Mouse (Mus musculus) gastrocnemius, postnatal 4 days (tissue): Measurements from ENCODE around the gene Hs3st2. TPM values are rescaled to one million over a fixed set of nuclear protein-coding genes. Genes with fewer than 3 reads are reported as not detected.
"Not testable (repeated sequence)": the region's sequence is repeated elsewhere in the genome, so short reads cannot be mapped to it uniquely, and the experiment has no call there.

Experiments used
- DNase-seq, 2 experiments: peaks; one replicate each; pipeline ENCODE4 v3.0.0; 2021 to 2022; ENCODE audit warnings: low spot score in 2 of 2, mixed read lengths in 2 of 2
- long read RNA-seq, 2 experiments: library from polyadenylated mRNA; stranded (forward); transcript quantifications; one replicate each; pipeline ENCODE4 v2.0.0; 2021
- total RNA-seq, 2 experiments: library from RNA; stranded (reverse); gene quantifications; 2 replicates each; pipeline ENCODE4 v1.2.3; 2021

Hs3st2 gene
- under 1 TPM in 1 of 2 experiments, not detected in 1; 0.10 TPM for total RNA-seq
- long read RNA-seq, experiment 1 = 0 reads
- long read RNA-seq, experiment 2 = 0 reads

DNA sequence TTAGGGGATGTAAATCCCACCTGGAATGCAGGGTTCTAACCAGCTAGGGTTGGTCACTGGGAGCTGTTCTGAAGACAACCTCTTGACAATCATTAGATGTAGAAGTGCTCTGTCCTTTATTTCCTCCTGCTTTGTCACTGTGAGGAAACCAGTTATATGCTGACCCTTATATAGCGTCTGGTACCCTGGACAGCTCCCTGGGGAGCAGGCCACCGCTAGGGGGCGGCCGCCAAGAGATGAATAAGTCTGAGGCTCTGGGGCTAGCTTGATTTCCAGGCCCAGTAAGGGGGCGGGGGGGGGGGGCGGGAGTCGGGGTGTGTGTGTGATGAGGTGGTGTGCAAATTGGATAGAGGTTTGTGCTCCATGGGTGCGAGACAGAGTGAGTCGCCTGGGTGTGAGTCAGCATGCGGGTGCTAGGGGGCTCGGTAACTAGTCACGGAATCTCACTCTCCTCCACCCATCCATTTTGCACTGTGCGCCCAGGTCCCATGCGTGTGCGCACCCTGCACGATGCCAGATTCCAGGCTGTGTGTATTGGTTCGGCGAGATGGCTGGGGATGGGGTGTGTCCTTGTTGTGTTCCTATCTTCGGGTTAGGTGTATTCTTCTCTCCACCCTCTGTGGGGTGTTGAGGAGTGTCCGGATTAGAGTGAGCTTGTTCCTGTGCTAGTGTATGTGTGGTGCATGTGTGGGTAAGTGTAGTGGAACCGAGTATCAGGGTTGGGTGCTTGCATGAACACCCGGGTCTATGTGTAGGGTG lies at the start of gene Hs3st2:
Hs3st2 (plus strand) TSS at position 635 of the 759 bp plus-strand sequence.
- DNase-seq = peak in 1 of 2 experiments; percentile 26

- no peak for DNase-seq
Measured at GRCm38 (mm10) chr7:121348284-121348963, 43.2 kb upstream of the Hs3st2 start.

DNA sequence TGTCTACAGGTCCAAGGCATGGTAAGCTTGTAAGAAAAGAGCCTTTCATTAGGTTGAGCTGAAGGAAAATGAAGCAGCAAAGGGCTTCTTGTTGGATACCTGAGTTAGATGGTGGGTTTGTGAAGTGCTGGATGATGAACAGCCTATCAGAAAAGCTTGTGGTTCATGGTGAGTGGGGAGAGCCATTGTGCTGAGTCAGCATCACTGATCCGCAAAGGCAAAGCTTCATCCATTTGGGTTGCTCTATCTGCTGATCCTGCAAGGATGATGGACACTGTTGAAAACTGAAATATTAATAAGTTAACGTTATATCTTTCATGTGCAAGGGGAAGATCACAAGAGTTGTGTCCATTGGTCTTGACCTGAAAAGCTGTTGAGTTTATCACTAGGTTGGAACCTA lies 40.0 kb upstream of the Hs3st2 start:
- no peak for DNase-seq

DNA sequence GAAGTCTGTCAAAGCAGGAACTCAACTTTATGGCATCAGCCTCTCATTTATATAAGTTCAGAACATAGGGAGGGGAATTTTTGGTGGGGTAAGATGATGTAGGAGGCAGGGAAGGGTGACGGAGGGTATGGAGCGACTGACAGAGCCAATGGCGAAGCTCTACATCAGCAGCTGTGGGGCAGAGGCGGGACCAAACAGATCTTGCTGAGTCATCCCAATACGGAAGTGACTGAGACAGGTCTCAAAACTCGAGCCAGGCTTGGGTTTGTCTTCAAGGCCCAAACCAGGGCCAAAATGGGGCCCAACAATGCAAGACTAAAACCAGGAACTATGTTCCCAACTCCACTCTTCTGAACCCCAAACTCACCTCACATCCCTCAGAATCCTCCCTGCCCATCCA lies 30.2 kb upstream of the Hs3st2 start:
- not testable (repeated sequence) for DNase-seq

- no peak for DNase-seq
Measured at GRCm38 (mm10) chr7:121365584-121365983, 26.1 kb upstream of the Hs3st2 start.

GRCm38 (mm10) chr7:121367185-121367584 lies 24.5 kb upstream of the Hs3st2 start:
- no peak for DNase-seq

GRCm38 (mm10) chr7:121371990-121372389 lies 19.7 kb upstream of the Hs3st2 start:
- no peak for DNase-seq

GRCm38 (mm10) chr7:121375456-121375855 lies 16.2 kb upstream of the Hs3st2 start:
- DNase-seq = no peak

DNA sequence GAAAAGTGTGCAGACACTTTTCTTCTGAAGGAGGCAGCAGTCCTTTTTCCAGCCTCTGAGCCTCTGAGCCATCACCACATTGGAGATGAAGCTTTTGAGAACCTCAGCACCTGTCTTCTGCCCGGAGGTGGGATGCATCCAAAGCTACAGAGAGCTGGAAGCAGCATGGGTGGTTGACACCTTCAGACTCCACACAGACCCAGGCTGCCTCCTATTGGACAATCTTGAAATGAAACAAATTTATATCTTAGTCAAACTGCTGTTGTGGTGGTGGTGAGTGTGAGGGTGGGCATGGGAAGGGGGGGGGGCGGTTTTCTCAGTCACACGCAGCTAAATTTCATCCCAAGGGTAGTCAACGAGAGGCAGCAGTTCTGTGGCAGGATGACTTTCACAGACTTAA lies 12.7 kb upstream of the Hs3st2 start:
- DNase-seq = no peak

- DNase-seq = no peak
Measured at GRCm38 (mm10) chr7:121391984-121392739, 503 bp downstream of the Hs3st2 start.

DNA sequence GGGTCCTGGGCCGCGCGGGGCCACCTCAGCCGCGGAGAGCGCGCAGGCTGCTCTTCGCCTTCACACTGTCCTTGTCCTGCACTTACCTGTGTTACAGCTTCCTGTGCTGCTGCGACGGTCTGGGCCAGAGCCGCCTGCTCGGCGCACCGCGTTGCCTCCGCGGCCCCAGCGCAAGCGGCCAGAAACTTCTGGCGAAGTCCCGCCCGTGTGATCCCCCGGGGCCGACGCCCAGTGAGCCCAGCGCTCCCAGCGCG lies 1.0 kb downstream of the Hs3st2 start:
- no peak for DNase-seq

DNA sequence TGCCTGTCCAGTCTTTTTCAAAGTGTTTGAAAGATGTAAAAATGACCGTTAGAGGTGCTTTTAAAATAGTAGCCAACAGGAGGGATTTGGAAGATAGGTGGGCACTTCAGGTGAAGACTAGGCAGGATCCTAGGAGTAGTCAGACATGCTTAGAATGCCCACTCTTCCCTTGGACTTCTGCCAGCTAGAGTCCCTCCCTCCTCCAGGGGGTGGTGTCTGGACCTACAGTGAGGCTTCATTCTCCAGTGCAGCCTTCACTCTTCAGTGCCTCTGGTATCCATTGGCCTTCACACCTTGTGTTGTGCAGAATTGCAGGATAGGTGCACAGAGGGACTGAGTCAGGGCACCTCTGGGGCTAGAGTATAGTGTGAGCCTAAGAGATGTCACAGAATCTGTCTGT lies 2.2 kb downstream of the Hs3st2 start:
- DNase-seq = no peak

GRCm38 (mm10) chr7:121394875-121395274 lies 3.2 kb downstream of the Hs3st2 start:
- no peak for DNase-seq

DNA sequence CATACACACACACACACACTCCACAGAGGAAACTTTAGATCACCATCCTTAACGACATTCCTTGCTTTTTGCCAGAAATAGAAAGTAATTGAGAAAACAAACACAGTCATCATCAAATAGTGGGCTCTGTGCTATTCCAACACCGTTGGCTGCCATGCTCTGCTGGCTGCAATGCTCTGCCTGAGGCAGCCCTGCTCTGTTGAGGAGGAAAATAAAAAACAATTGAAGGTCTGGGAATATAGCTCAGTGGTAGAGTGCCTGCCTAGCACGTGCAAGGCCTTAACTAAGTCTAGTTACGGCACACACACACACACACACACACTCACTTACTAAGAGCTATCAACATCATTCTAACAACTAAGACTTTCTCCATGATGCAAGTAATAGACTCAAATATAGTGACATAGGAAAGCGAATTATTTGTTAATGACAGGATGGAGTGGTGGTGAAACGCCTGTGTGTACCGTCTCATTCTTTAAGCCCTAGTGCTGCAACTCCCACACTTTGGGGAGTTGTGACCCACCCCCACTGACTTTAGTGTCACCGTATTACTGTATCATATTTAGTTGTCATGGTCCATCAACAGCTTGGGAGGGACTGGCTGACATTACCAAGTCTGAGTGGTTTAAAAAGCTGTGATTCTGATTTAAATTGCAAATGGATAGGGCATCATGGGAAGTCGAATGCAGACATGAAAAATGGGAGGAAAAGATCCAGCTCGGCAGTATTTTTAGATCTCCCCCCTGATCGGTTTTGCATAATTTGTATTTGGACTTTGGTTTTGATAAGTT lies 19.3 kb downstream of the Hs3st2 start:
- no peak for DNase-seq

GRCm38 (mm10) chr7:121411507-121411898 lies 19.8 kb downstream of the Hs3st2 start:
- no peak for DNase-seq

DNA sequence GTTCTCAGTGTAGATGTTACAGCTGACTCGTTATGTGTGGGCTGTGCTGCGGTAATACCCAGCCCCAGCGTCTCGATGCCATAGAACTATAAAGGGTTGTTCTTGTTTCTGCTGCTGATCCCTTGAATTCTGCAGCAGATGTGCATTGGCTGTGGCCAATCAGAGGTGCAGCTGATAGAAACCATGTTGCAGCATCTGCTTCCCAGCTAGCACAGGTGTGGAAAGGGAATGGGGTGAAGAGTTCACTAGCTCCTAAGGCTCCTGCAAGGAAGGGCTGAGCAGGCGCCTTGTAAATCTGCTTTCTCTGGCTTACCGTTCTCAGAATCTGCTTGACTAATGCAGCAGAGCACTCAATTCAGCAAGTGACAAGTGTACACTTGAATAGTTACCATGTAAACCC lies 45.2 kb downstream of the Hs3st2 start:
- DNase-seq = no peak

DNA sequence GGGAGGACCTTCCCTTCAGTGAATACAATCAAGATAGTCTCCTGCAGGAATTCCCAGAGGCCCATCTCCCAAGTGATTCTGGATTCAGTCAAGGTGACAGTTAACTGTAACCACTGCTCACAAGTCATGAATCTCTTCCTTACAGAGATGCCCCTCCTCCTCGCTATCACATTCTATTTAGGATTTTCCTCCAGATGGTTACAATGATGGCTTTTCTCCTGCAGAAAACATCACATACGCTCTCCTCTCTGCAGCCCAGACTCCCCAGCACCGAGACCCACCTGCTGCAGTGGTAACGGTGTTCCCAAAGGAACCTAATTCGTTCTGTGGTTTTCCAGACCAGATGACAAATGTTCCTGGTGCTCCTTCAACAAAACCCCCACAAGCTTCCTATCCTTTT lies 49.5 kb downstream of the Hs3st2 start:
- no peak for DNase-seq

- no peak for DNase-seq
Measured at GRCm38 (mm10) chr7:121444336-121444735, 52.7 kb downstream of the Hs3st2 start.

DNA sequence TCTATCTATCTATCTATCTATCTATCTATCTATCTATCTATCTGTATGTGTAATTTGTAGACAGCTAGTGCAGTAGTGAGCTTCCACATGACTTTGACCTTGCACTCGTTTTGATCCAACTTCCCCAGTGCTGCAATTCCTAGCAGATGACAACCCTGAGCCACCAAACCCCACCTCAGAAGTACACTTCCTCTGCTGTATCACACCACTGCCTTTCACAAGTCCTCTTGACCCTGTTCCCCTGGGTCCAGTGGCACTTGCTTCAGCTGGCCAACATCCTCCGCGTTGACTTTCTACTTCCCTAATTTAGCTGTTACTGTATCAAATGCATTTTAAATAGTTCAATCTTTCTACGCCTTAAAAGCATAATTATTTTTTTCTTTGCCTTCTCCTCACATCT lies 54.6 kb downstream of the Hs3st2 start:
- DNase-seq = no peak

- DNase-seq = no peak
Measured at GRCm38 (mm10) chr7:121450951-121451843, 59.5 kb downstream of the Hs3st2 start.
